Mouse (Mus musculus) heart, adult 2 months (tissue): ENCODE measurements around the gene Mga.

ENCODE experiments used
- CTCF ChIP-seq: fragments of 200-600 bp; IDR thresholded peaks from 2 replicates; pipeline ENCODE4 v1.8.1; 2022; ENCODE audit warnings: antibody characterized with exemption, mild to moderate bottlenecking, moderate library complexity
- EP300 ChIP-seq: fragments of 200-500 bp; IDR thresholded peaks from 2 replicates; pipeline ENCODE4 v1.6.1; 2011; ENCODE audit warnings: low read depth, low read length, control low read depth; ENCODE audit not compliant: insufficient read depth
- POLR2A ChIP-seq: fragments of 200-500 bp; IDR thresholded peaks from 2 replicates; pipeline ENCODE4 v1.6.1; 2011; ENCODE audit warnings: mild to moderate bottlenecking, low read depth, low read length, control low read depth; ENCODE audit not compliant: insufficient read depth

DNA sequence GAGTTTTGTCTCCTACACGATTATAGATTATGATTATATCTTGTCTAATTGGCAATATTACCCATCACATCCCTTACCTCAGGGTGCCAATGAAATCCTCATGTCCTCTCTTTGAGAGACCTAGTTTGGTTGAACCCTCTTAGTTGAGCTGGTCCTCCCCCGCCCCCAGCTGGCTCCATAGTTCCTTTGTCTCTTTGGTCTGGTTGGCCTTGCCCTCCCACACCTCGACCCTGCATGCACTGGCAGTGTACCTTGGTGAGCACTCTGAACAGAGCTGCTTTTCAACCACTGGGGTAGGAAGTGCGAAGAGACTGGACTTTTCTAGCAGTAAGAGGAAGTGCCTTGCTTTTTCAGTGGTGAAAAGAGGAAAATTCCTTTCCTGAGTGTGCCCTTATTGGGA lies 104.9 kb downstream of the Mga start:
- TF ChIP-seq CTCF (no peak), POLR2A (no peak), EP300 (no peak)
